Mouse (Mus musculus): ENCODE measurements around the gene Sncg. TPM values are rescaled to one million over a fixed set of nuclear protein-coding genes. Genes with fewer than 3 reads are reported as not detected.
"Not testable (repeated sequence)": the region's sequence is repeated elsewhere in the genome, so short reads cannot be mapped to it uniquely, and the experiment has no call there.

Sncg gene
- total and polyA plus RNA-seq, 3 experiments, result 0.21 to 0.50 (median 0.27) TPM

DNA sequence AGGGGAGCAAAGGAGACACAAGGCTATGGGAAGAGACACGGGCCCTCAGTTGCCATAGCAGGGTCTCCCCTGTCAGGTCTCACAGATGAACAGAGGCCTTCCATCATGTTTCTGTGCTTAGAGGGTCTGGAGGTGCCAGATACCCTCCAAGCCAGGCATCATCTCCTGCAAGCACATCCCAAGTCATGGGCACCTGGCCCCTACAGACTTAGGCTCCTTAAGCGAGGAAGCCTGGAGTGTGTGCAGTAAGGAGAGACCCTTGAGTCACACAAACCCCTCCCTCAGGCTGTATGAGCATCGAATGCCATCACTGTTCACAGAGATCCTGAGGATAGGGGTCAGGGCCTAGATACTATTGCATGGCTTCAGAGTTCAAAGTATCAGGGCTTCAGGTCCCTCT is 3.7 kb downstream of the Sncg start:
- H3K27me3 ChIP-seq (replicated peaks), result no peaks in the 10 kb centered on the region
- no peaks in the 10 kb centered on the region for H3K79me2 ChIP-seq (replicated peaks; ENCODE audit: control insufficient read depth, extremely low read depth, insufficient read depth, poor library complexity, severe bottlenecking)
- H3K4me1 ChIP-seq (ENCODE audit: control insufficient read depth in 1 of 2, insufficient read depth in 2 of 2), result no peaks in the 10 kb centered on the region
- in situ Hi-C loops (cut with MboI; ENCODE audit: low pct_ligation_motif_present, low pct_unique_long_range_greater_than_20kb, low sequenced_read_pairs), result loop anchor here (10.0 kb wide), 2 partner anchors 194 to 286 kb away; partner anchors contain the start of gene Anxa8
- no peak overlapping the region for H3K27ac ChIP-seq (ENCODE audit: insufficient read depth, low read depth)
- dilution Hi-C loops (cut with MboI; ENCODE audit: extremely low pct_ligation_motif_present, extremely low pct_unique_long_range_greater_than_20kb, low sequenced_read_pairs), result no loop called here
- H3K9ac ChIP-seq (ENCODE audit: insufficient read depth, low read depth), result no peak overlapping the region
- no peak overlapping the region for H3K4me2 ChIP-seq (ENCODE audit: insufficient read depth, low read depth, poor library complexity, severe bottlenecking)
- no peak for DNase-seq (ENCODE audit: extremely low read depth)
- H3K4me3 ChIP-seq (replicated peaks in 1 of 3; ENCODE audit: low read depth in 2 of 3, low read length in 2 of 3, poor library complexity in 1 of 3), result no peak overlapping the region
- TF ChIP-seq BHLHE40 (IDR thresholded peaks at IDR 0.05; ENCODE audit: low read depth, low read length) (no peak), UBTF (IDR thresholded peaks at IDR 0.05; ENCODE audit: low read depth, low read length) (no peak)
- peaks cover under 1% of the 10 kb centered on the region for H3K9me3 ChIP-seq (replicated peaks; ENCODE audit: low read length)
- no peaks in the 10 kb centered on the region for H3K36me3 ChIP-seq (replicated peaks in 1 of 2; ENCODE audit: control insufficient read depth in 1 of 2, insufficient read depth in 1 of 2, low read length in 1 of 2)

DNA sequence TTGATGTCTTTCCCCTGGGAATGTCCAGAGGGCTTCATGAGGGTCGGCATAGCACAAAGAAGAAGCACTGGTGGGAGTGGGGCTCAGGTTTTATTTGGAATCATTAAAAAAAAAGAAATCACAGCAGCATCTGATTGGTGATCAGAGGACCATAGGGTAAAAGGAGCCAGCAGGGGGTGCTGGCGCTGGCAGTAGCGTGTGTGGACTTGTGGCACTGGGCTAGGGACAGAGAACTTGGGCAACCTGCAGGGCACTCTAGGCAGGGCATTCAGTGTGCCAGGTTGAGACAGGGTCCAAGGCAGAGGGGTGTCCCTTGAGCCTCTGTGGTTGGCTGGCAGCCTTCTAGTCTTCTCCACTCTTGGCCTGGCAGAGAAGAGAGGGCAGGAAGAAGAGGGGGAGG is 4.4 kb downstream of the Sncg start:
- Histone ChIP-seq H3K27me3 (replicated peaks) (no peaks in the 10 kb centered on the region), H3K36me3 (replicated peaks in 1 of 2; ENCODE audit: control insufficient read depth in 1 of 2, insufficient read depth in 1 of 2, low read length in 1 of 2) (no peaks in the 10 kb centered on the region), H3K4me1 (ENCODE audit: control insufficient read depth in 1 of 2, insufficient read depth in 2 of 2) (no peaks in the 10 kb centered on the region), H3K4me3 (replicated peaks in 1 of 3; ENCODE audit: low read depth in 2 of 3, low read length in 2 of 3, poor library complexity in 1 of 3) (no peak overlapping the region), H3K4me2 (ENCODE audit: insufficient read depth, low read depth, poor library complexity, severe bottlenecking) (no peak overlapping the region), H3K9me3 (replicated peaks; ENCODE audit: low read length) (peaks cover 7% of the 10 kb centered on the region), H3K27ac (ENCODE audit: insufficient read depth, low read depth) (no peak overlapping the region), H3K9ac (ENCODE audit: insufficient read depth, low read depth) (no peak overlapping the region), H3K79me2 (replicated peaks; ENCODE audit: control insufficient read depth, extremely low read depth, insufficient read depth, poor library complexity, severe bottlenecking) (no peaks in the 10 kb centered on the region)
- no peak for TF ChIP-seq PAX5 (IDR thresholded peaks at IDR 0.05; ENCODE audit: low read length)
- TF ChIP-seq ETS1 (conservative IDR thresholded peaks at IDR 0.05; ENCODE audit: low read depth, low read length), result no peak
- TF ChIP-seq RAD21 (IDR thresholded peaks at IDR 0.05; ENCODE audit: low read depth, low read length), result peak; percentile 38
- TF ChIP-seq CTCF (conservative IDR thresholded peaks at IDR 0.05 in 1 of 2, IDR thresholded peaks at IDR 0.05 in 1 of 2; ENCODE audit: low read depth in 2 of 2, low read length in 2 of 2), result peak in 1 of 2 experiments; percentile 66; a peak in 2 of 4 replicates
- peak; percentile 57 for TF ChIP-seq SMC3 (IDR thresholded peaks at IDR 0.05; ENCODE audit: low read depth, low read length)
- no peak for DNase-seq (ENCODE audit: extremely low read depth)
- in situ Hi-C loops (cut with MboI; ENCODE audit: low pct_ligation_motif_present, low pct_unique_long_range_greater_than_20kb, low sequenced_read_pairs), result loop anchor here (10.0 kb wide), 2 partner anchors 195 to 285 kb away; partner anchors contain the start of gene Anxa8
- dilution Hi-C loops (cut with MboI; ENCODE audit: extremely low pct_ligation_motif_present, extremely low pct_unique_long_range_greater_than_20kb, low sequenced_read_pairs), result no loop called here

DNA sequence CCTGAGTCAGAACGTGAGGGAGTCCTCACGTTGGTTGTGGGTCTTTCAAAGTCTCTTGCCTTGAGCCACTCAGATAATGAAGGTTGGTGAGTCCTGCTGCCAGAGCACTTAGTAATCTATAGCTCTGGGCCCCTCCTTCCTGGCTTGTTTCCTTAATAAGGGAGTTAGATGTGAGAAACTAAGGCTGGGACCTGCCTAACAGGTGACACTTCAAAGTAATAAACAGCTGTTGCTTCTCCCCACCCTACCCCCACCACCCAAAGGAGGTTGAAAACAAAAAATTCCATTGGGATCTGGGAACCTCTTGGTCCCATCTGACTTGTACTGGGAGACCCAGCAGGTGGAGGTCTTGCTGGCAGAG is 9.5 kb downstream of the Sncg start:
- dilution Hi-C loops (cut with MboI; ENCODE audit: extremely low pct_ligation_motif_present, extremely low pct_unique_long_range_greater_than_20kb, low sequenced_read_pairs) (no loop called here), in situ Hi-C loops (cut with MboI; ENCODE audit: low pct_ligation_motif_present, low pct_unique_long_range_greater_than_20kb, low sequenced_read_pairs) (no loop called here)
- Histone ChIP-seq H3K27ac (ENCODE audit: insufficient read depth, low read depth) (no peak overlapping the region), H3K36me3 (replicated peaks in 1 of 2; ENCODE audit: control insufficient read depth in 1 of 2, insufficient read depth in 1 of 2, low read length in 1 of 2) (no peaks in the 10 kb centered on the region), H3K9ac (ENCODE audit: insufficient read depth, low read depth) (no peak overlapping the region), H3K9me3 (replicated peaks; ENCODE audit: low read length) (peaks cover 19% of the 10 kb centered on the region), H3K27me3 (replicated peaks) (no peaks in the 10 kb centered on the region), H3K4me3 (replicated peaks in 1 of 3; ENCODE audit: low read depth in 2 of 3, low read length in 2 of 3, poor library complexity in 1 of 3) (no peak overlapping the region), H3K79me2 (replicated peaks; ENCODE audit: control insufficient read depth, extremely low read depth, insufficient read depth, poor library complexity, severe bottlenecking) (no peaks in the 10 kb centered on the region), H3K4me1 (ENCODE audit: control insufficient read depth in 1 of 2, insufficient read depth in 2 of 2) (0 out of 4 replicates have a peak, but pooled peaks cover 0 to 3% of the 10 kb centered on the region in 2 experiments), H3K4me2 (ENCODE audit: insufficient read depth, low read depth, poor library complexity, severe bottlenecking) (no peak overlapping the region)
- DNase-seq (ENCODE audit: extremely low read depth), result no peak
- TF ChIP-seq KAT2A (IDR thresholded peaks at IDR 0.05; ENCODE audit: insufficient replicate concordance, low read length), result no peak
- no peak for TF ChIP-seq BHLHE40 (IDR thresholded peaks at IDR 0.05; ENCODE audit: low read depth, low read length)

DNA sequence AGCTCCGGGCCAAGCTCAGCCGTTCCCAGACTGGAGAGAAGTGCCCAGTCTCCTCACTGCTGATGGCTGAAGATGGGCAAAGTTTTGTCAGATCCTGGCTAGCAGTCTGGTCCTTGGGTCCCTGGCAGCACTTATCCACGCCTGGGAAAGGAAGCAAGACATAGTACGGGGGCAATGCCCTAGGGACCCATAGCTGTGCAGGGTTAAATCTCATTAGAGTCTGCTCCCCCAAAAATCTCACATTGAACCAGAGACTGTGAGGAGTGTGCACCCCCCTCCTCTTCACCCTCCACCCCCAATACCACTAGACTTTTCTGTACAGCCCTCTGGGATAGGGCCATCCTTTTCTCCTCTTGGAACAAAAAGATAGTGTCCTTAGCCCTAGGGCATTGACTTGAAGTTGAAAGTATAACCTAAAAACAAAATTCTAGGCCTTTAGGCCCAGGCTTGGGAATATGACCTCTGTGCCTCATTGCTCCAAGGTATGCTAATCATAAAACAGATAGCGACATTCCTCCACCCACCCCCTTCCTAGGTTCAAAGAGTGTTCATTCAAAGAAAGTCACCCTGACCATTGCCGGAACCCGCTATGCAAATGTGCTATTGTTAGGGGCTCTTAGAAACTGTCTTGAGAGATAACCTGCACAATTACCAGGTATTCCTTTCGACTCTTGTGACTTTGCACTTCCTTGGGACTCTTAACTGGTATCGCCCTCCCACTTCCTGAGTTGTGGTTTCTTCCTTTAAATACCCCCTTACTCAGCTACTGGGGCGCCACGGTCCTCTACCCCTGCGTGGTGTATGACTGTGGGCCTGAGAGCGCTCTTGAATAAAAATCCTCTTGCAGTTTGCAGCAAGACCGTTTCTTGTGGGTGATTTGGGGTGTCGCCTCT is 10.1 kb downstream of the Sncg start:
- H3K4me2 ChIP-seq (ENCODE audit: insufficient read depth, low read depth, poor library complexity, severe bottlenecking); DNase-seq (ENCODE audit: extremely low read depth); H3K4me3 ChIP-seq (replicated peaks in 1 of 3; ENCODE audit: low read depth in 2 of 3, low read length in 2 of 3, poor library complexity in 1 of 3); in situ Hi-C loops (cut with MboI; ENCODE audit: low pct_ligation_motif_present, low pct_unique_long_range_greater_than_20kb, low sequenced_read_pairs); H3K9ac ChIP-seq (ENCODE audit: insufficient read depth, low read depth); H3K27ac ChIP-seq (ENCODE audit: insufficient read depth, low read depth); H3K79me2 ChIP-seq (replicated peaks; ENCODE audit: control insufficient read depth, extremely low read depth, insufficient read depth, poor library complexity, severe bottlenecking); dilution Hi-C loops (cut with MboI; ENCODE audit: extremely low pct_ligation_motif_present, extremely low pct_unique_long_range_greater_than_20kb, low sequenced_read_pairs); H3K36me3 ChIP-seq (replicated peaks in 1 of 2; ENCODE audit: control insufficient read depth in 1 of 2, insufficient read depth in 1 of 2, low read length in 1 of 2); H3K4me1 ChIP-seq (ENCODE audit: control insufficient read depth in 1 of 2, insufficient read depth in 2 of 2); H3K27me3 ChIP-seq (replicated peaks): not testable (repeated sequence)
- H3K9me3 ChIP-seq (replicated peaks; ENCODE audit: low read length), result peaks cover 19% of the 10 kb centered on the region
